Mouse (Mus musculus) ES-E14 (cell line): ENCODE measurements around the gene Hbb-bh1.

Experiments
- CHD2 ChIP-seq: IDR thresholded peaks from 2 replicates; pipeline ENCODE4 v1.6.1; 2014; ENCODE audit warnings: mild to moderate bottlenecking, low read depth, low read length, inconsistent platforms
- HCFC1 ChIP-seq: IDR thresholded peaks from 2 replicates; pipeline ENCODE4 v1.6.1; 2012; ENCODE audit warnings: low read length, inconsistent platforms, borderline replicate concordance; ENCODE audit not compliant: insufficient read depth
- MAFK ChIP-seq: IDR thresholded peaks from 2 replicates; pipeline ENCODE4 v1.6.1; 2014; ENCODE audit warnings: mild to moderate bottlenecking, low read depth, low read length, inconsistent platforms; ENCODE audit not compliant: insufficient read depth
- ZC3H11A ChIP-seq: IDR thresholded peaks from 2 replicates; pipeline ENCODE4 v1.6.1; 2012; ENCODE audit warnings: low read depth, mild to moderate bottlenecking, inconsistent platforms, low read length, borderline replicate concordance

DNA sequence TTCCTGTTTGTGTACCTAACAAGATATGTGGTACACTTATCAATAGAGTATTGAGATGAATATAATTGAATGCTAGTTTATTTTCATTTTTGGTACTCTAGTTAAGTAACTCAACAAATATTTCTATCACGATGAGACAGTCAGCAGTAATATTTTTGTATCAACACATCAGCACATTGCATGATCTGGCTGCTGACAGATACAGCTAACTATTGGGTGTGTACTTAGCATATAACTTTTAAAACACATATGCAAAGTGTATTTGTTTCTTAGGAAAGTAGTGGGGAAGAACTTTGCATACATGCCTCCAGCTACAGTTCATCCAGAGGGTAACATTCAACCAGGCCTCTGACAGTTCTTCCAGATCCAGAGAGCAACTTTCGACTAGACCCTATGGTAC is 18.4 kb downstream of the Hbb-bh1 start:
- TF ChIP-seq MAFK (no peak), CHD2 (no peak), HCFC1 (no peak), ZC3H11A (no peak)
